Mouse (Mus musculus): Measurements from ENCODE around the gene Prdm2.

GRCm38 (mm10) chr4:143114232-143114979, 98.4 kb downstream of the Prdm2 start:
- no peak for TF ChIP-seq CTCF (IDR thresholded peaks at IDR 0.05)
- no peak for TF ChIP-seq EP300 (IDR thresholded peaks at IDR 0.05; ENCODE audit: insufficient read depth, low read depth, low read length)
